Mouse (Mus musculus) lung, adult 2 months (tissue): ENCODE measurements at regions not wholly inside any gene's neighbourhood (a gene's known extent, or its start where the extent isn't known, plus 50 kb on each side); places are given as distances from the start of the nearest gene placed in this dataset.

Experiments
- DNase-seq: peaks from one replicate; pipeline ENCODE4 v3.0.0; 2022
- H3K4me1 ChIP-seq: fragments of 200-500 bp; 2 replicates; pipeline ENCODE4 v1.6.1; 2011; ENCODE audit warnings: low read length; ENCODE audit not compliant: control insufficient read depth, insufficient read depth
- H3K4me3 ChIP-seq: fragments of 200-500 bp; replicated peaks from 2 replicates; pipeline ENCODE3; 2011; ENCODE audit warnings: low read depth, mild to moderate bottlenecking, control low read depth, low read length; ENCODE audit errors: extremely low read depth
- CTCF ChIP-seq: fragments of 200-500 bp; IDR thresholded peaks from 2 replicates; pipeline ENCODE4 v1.5.1; 2011; ENCODE audit warnings: mild to moderate bottlenecking, low read length, control low read depth; ENCODE audit not compliant: insufficient read depth
- POLR2A ChIP-seq: fragments of 200-500 bp; IDR thresholded peaks from 2 replicates; pipeline ENCODE4 v1.6.1; 2011; ENCODE audit warnings: low read depth, mild to moderate bottlenecking, control low read depth, low read length, borderline replicate concordance; ENCODE audit errors: extremely low read depth
- WGBS: fragments of 180-500 bp; shearing (Covaris S2); methylation state at CpG from one replicate; pipeline ENCODE4 v1.1.7; 2018; 5-methylcytosine and 5-hydroxymethylcytosine counted together

DNA sequence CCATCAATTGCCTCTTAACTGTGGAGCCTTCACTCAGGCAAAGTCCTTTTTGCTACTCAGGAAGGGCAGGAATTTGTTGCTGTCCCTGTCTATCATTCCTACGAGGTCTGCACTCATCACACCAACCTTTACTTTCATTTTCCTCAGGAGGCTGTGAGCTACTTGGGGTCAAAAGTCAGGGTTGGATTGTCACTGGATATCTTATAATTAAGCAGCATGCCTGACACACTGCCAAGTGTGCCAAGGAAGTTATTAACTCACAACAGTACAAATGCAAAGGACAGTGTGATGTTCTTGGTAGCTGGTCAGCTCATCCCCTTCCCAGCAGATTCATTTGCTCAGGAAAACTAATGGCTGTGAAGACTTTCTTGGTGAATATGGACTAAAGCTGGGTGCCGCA is 241.7 kb upstream of the Smlr1 start:
- no peaks in the 10 kb centered on the region for H3K4me1 ChIP-seq
- WGBS: 64% methylated on average over 2 of the region's 2 CpGs
- H3K4me3 ChIP-seq: no peak overlapping the region
- no peak for DNase-seq
- TF ChIP-seq CTCF (no peak), POLR2A (no peak)

DNA sequence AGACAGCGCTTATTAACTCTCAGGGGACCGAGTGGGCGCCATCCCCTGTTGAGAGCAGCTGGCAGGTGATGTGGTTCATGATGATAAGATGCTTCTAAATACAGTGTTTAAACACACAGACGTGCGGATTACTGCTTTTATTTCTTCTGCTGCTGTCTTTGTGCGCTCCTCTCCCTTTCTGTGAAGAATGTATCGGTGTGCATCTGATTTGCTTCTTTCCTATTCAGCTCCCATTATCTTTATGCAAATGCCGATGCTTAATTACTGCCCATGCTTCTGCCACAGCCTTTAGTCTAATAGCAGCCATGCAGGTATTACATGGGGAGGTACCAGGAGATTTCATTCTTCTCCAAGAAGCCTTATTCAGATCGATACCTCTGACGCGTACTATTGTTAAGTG is 240.6 kb upstream of the Smlr1 start:
- TF ChIP-seq POLR2A (no peak), CTCF (no peak)
- Histone ChIP-seq H3K4me3 (no peak overlapping the region), H3K4me1 (no peaks in the 10 kb centered on the region)
- DNase-seq: no peak
- WGBS: 86% methylated on average over 11 of the region's 11 CpGs

DNA sequence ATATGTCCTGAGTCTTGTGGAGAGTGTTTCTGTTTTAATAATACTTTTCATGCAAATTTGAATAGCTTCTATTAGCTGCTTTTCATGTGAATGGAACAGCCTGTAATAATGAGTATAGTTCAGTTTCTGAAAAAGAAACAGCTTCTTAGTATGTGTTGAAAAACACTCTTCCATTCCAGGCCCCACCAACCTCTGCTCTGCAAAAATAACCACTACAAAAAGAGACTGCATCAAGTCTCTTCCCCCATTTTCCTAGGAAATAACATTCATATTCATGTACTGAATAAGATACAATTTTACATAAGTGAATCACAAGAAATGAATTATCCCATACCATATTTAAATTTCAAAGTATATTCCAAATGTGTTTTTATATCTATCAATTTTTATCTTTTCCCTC is 234.0 kb upstream of the Smlr1 start:
- DNase-seq: no peak
- no peaks in the 10 kb centered on the region for H3K4me1 ChIP-seq
- no peak overlapping the region for H3K4me3 ChIP-seq
- TF ChIP-seq POLR2A (no peak), CTCF (no peak)

DNA sequence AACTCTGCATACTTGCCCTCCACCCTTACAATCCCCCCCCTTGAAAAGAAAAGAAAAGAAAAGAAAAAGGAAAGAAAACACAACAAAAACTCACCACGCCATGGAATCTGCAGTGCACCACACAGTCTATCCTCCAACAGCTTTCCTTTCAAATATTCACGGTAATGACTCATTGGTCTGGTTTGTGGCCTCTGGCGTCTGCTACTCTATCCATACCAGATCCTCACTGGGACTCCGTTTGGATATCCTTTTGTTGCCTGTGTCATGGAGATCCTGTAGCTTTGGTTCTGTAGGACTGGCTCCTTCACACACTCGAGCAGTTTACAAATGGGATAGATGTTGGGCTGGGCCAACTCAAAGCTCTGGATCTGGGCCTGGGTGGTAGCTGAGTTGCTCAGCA is 232.4 kb upstream of the Smlr1 start:
- H3K4me3 ChIP-seq: no peak overlapping the region
- 77% methylated on average over 5 of the region's 5 CpGs for WGBS
- no peaks in the 10 kb centered on the region for H3K4me1 ChIP-seq
- TF ChIP-seq CTCF: no peak
- TF ChIP-seq POLR2A: no peak
- DNase-seq: no peak

DNA sequence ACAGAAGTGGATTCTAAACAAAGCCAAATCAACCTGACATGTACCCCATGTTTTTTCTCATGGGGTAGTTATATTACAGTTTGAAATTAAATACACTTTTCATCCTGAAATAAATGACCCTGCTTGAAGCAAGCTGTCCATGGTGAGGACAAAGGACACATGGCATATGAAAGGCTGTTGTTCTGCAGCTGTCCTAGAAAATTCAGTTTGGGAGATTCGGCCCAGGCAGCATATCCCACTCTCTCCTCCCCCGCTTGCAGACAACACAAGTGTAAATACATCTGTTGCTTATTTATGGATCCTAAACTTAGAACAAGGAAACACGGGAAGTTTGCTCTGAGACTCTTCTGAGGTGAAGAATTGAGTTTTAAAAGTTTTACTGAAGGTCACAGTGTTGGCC is 218.2 kb upstream of the Smlr1 start:
- WGBS: 52% methylated on average over 3 of the region's 3 CpGs

DNA sequence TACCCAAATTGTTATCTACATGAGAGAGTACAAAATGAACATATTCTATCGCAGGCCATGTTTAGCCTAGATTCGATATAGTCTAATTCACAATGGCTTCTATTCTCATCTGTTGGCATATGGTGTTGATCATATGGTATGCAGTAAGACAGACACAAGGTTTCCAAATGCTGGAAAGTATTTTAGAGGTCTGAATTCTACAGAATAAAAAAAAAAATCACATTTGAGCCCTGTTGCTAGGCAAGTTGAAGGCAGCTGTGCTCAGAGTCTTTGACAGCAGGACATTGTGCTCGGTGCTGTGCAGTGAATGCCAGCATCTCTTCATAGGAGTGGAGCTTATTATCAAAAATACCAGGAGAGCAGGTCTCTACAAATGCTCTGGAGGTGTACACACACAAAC is 206.6 kb upstream of the Smlr1 start:
- DNase-seq: no peak
- Histone ChIP-seq H3K4me3 (no peak overlapping the region), H3K4me1 (no peaks in the 10 kb centered on the region)
- TF ChIP-seq POLR2A (no peak), CTCF (no peak)
- WGBS: 79% methylated on average over 3 of the region's 3 CpGs

More for the DNA sequence above, 218.2 kb upstream of the Smlr1 start:
- no peak overlapping the region for H3K4me3 ChIP-seq
- no peak for TF ChIP-seq POLR2A
- TF ChIP-seq CTCF: no peak
- H3K4me1 ChIP-seq: no peaks in the 10 kb centered on the region
- no peak for DNase-seq

DNA sequence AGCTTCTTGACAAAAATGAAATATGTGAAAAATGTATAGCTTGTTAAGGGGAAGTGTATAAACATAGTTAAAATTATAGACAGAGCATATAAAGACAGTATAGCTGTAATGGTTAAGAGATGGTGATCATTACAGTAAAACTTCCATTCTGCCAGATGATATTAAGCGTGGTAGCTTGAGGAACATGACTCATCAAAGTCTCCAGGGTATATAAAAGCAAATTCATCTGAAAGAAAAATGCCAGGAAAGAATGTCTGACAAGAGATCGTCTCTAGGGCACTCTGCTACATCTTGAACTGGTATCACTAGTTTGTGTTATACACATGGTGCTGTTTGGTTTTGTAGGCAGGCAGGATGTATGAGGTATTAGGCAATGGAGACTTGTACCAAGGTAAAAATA is 204.9 kb upstream of the Smlr1 start:
- Histone ChIP-seq H3K4me1 (no peaks in the 10 kb centered on the region), H3K4me3 (no peak overlapping the region)
- WGBS: 70% methylated on average over 2 of the region's 2 CpGs
- DNase-seq: no peak
- TF ChIP-seq POLR2A (no peak), CTCF (no peak)

DNA sequence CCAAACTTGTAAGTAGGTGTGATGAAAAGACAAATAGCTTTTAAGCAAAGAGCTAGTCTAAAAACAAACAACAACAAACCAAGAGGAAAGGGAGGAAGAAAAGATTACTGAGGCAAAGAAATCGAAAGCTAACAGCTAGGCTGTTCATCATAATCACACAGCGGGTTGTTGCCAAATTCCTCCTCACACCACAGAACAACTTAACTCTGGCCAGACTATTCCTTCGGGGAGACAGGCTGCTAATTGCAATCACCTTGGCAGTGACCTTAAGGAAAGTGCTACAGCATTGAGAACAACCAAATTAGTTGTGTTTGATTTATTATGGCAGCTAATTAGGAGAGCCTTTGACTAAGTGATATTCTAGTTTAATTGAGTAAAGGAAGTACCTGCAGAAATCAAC is 194.4 kb upstream of the Smlr1 start:
- Histone ChIP-seq H3K4me3 (no peak overlapping the region), H3K4me1 (no peaks in the 10 kb centered on the region; the same call in 1 of the 2 replicates)
- DNase-seq: no peak
- WGBS: 26% methylated on average over 3 of the region's 3 CpGs
- no peak for TF ChIP-seq CTCF
- TF ChIP-seq POLR2A: no peak

DNA sequence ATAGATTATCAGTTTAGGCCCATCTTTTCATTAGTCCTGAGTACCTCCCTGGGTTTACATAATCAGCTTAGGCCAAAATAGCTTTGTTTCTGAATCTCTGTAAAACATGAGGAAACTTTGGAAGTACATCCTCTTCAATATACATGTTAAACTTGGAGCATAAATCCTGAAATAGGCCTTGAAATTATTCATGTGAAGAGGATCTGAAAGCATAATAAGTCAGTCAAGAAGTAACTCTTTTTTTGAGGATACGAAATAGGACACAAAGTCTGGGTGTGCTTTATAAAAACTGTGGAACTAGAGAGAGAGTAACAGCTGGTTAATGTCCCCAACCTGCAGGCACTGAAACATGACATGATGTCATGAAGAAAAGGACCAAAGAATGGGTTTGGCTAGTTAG is 187.9 kb upstream of the Smlr1 start:
- 87% methylated on average over 1 of the region's 1 CpGs for WGBS
- no peaks in the 10 kb centered on the region for H3K4me1 ChIP-seq
- no peak for DNase-seq
- no peak overlapping the region for H3K4me3 ChIP-seq
- no peak for TF ChIP-seq CTCF
- TF ChIP-seq POLR2A: no peak

DNA sequence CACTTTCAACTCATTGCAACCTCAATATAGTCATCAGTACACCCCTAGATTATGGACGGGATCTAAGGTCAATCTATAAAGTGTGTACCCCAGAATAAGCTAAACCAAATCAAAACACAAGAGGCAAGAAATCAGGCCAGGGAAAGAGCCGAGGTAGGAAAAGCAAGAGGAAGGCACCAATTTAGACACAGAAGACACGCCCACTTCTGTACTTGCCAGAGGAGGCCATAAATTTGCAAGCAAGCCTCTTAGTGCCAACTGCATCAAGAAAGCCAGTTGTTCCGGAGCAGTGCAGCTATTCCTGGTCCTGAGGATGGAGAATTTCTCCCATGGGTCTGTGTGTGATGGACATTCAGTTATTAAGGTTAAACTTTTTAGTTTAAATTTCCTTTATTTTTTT is 179.7 kb upstream of the Smlr1 start:
- TF ChIP-seq CTCF (no peak), POLR2A (no peak)
- Histone ChIP-seq H3K4me3 (no peak overlapping the region), H3K4me1 (no peaks in the 10 kb centered on the region)
- WGBS: 71% methylated on average over 4 of the region's 4 CpGs
- no peak for DNase-seq

DNA sequence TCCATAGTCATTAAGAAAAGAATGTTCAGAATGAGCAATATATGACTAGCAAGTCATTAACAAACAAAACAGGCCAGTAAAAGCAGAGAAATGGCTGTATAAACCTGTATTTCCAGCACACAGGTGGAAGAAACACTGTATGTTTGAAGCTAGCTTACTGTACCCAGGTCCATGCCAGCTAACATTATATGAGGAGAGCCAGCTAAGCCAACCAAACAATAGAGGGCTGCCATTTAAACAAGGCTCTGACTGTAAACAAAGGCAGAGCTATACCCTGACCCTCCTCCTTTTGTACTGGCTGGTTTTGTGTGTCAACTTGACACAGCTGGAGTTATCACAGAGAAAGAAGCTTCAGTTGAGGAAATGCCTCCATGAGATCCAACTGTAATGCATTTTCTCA is 178.6 kb upstream of the Smlr1 start:
- DNase-seq: no peak
- Histone ChIP-seq H3K4me3 (no peak overlapping the region), H3K4me1 (no peaks in the 10 kb centered on the region)
- no peak for TF ChIP-seq CTCF
- no peak for TF ChIP-seq POLR2A
